Mouse (Mus musculus) MEL (cell line): ENCODE results near the gene Spint3. TPM values are rescaled to one million over a fixed set of nuclear protein-coding genes. Genes with fewer than 3 reads are reported as not detected.
"Not testable (repeated sequence)": the region's sequence is repeated elsewhere in the genome, so short reads cannot be mapped to it uniquely, and the experiment has no call there.

Experiments
- DNase-seq: peaks from one replicate; pipeline ENCODE4 v3.0.0; 2011; ENCODE audit warnings: low read depth, low spot score
- H3K27ac ChIP-seq: 2 replicates; pipeline ENCODE4 v1.5.1; 2012; ENCODE audit warnings: low read depth, mild to moderate bottlenecking, control low read depth, low read length, moderate library complexity; ENCODE audit not compliant: control insufficient read depth
- H3K27me3 ChIP-seq, 2 experiments: fragments of 150-350 bp in 1 of 2; sonication (generic) in 1 of 2; 2 replicates each; pipeline ENCODE4 v1.6.1; 2012; ENCODE audit warnings: low read length in 2 of 2, mild to moderate bottlenecking in 2 of 2, improper control_type of control experiment in 1 of 2, moderate library complexity in 1 of 2; ENCODE audit not compliant: insufficient read depth in 2 of 2, control insufficient read depth in 1 of 2
- H3K36me3 ChIP-seq, 2 experiments: 2 replicates each; pipeline ENCODE4 v1.6.1; 2012 to 2014; ENCODE audit warnings: low read length in 2 of 2, improper control_type of control experiment in 1 of 2, inconsistent platforms in 1 of 2, mild to moderate bottlenecking in 1 of 2; ENCODE audit not compliant: insufficient read depth in 2 of 2, control insufficient read depth in 1 of 2
- H3K4me1 ChIP-seq, 2 experiments: fragments of 150-350 bp in 1 of 2; sonication (generic) in 1 of 2; 2 replicates each; pipeline ENCODE4 v1.6.1; 2012; ENCODE audit warnings: low read length in 2 of 2, improper control_type of control experiment in 1 of 2, mild to moderate bottlenecking in 1 of 2; ENCODE audit not compliant: insufficient read depth in 2 of 2, control insufficient read depth in 1 of 2
- H3K4me3 ChIP-seq, 2 experiments: fragments of 150-350 bp in 1 of 2; sonication (generic) in 1 of 2; 2 replicates each; pipeline ENCODE4 v1.5.1; 2012; ENCODE audit warnings: low read depth in 2 of 2, low read length in 2 of 2, mild to moderate bottlenecking in 2 of 2, moderate library complexity in 2 of 2, control low read depth in 1 of 2, improper control_type of control experiment in 1 of 2; ENCODE audit not compliant: control insufficient read depth in 1 of 2, insufficient read depth in 1 of 2
- H3K79me2 ChIP-seq: 2 replicates; pipeline ENCODE4 v1.6.1; 2012; ENCODE audit warnings: mild to moderate bottlenecking, low read length, moderate library complexity; ENCODE audit not compliant: control insufficient read depth, poor library complexity, insufficient read depth
- H3K9ac ChIP-seq: 2 replicates; pipeline ENCODE4 v1.6.1; 2012; ENCODE audit warnings: low read depth, mild to moderate bottlenecking, control low read depth, low read length, moderate library complexity; ENCODE audit not compliant: control insufficient read depth, poor library complexity, severe bottlenecking
- H3K9me3 ChIP-seq: fragments of 150-350 bp; sonication (generic); replicated peaks from 2 replicates; pipeline ENCODE4 v1.6.1; 2012; ENCODE audit warnings: mild to moderate bottlenecking, low read length, improper control_type of control experiment, moderate library complexity; ENCODE audit not compliant: insufficient read depth
- CHD1 ChIP-seq: IDR thresholded peaks from 2 replicates; pipeline ENCODE4 v1.6.1; 2012; ENCODE audit warnings: low read depth, mild to moderate bottlenecking, inconsistent platforms, low read length, improper control_type of control experiment
- EP300 ChIP-seq, 2 experiments: IDR thresholded peaks; 2 replicates each; pipeline ENCODE4 v1.6.1; 2011; ENCODE audit warnings: improper control_type of control experiment in 2 of 2, low read length in 2 of 2, low read depth in 1 of 2, mild to moderate bottlenecking in 1 of 2
- ETS1 ChIP-seq: IDR thresholded peaks from 2 replicates; pipeline ENCODE4 v1.6.1; 2012; ENCODE audit warnings: low read depth, mild to moderate bottlenecking, inconsistent platforms, low read length, improper control_type of control experiment, moderate library complexity
- GABPA ChIP-seq: IDR thresholded peaks from 2 replicates; pipeline ENCODE4 v1.6.1; 2012; ENCODE audit warnings: low read depth, mild to moderate bottlenecking, inconsistent platforms, low read length, improper control_type of control experiment, moderate library complexity
- GATA1 ChIP-seq: IDR thresholded peaks from 2 replicates; pipeline ENCODE4 v1.6.1; 2011; ENCODE audit warnings: low read depth, low read length, improper control_type of control experiment
- KAT2A ChIP-seq: conservative IDR thresholded peaks from 2 replicates; pipeline ENCODE4 v1.6.1; 2012; ENCODE audit warnings: low read depth, low read length, improper control_type of control experiment, inconsistent platforms
- MAZ ChIP-seq: IDR thresholded peaks from 2 replicates; pipeline ENCODE4 v1.6.1; 2012; ENCODE audit warnings: low read depth, mild to moderate bottlenecking, inconsistent platforms, low read length, improper control_type of control experiment
- MEF2A ChIP-seq: IDR thresholded peaks from 2 replicates; pipeline ENCODE4 v1.6.1; 2014; ENCODE audit warnings: low read depth, mild to moderate bottlenecking, inconsistent platforms, low read length, improper control_type of control experiment; ENCODE audit not compliant: poor library complexity, insufficient replicate concordance, severe bottlenecking; ENCODE audit errors: extremely low read depth
- NELFE ChIP-seq: IDR thresholded peaks from 2 replicates; pipeline ENCODE4 v1.6.1; 2011; ENCODE audit warnings: low read depth, low read length, improper control_type of control experiment
- POLR2AphosphoS2 ChIP-seq: IDR thresholded peaks from 2 replicates; pipeline ENCODE4 v1.6.1; 2011; ENCODE audit warnings: low read length, improper control_type of control experiment
- POLR2AphosphoS5 ChIP-seq: IDR thresholded peaks from 2 replicates; pipeline ENCODE4 v1.6.1; 2012; ENCODE audit warnings: low read depth, borderline replicate concordance, mild to moderate bottlenecking, inconsistent platforms, low read length, moderate library complexity, mixed read lengths
- RCOR1 ChIP-seq: IDR thresholded peaks from 2 replicates; pipeline ENCODE4 v1.6.1; 2012; ENCODE audit warnings: low read depth, mild to moderate bottlenecking, inconsistent platforms, low read length, improper control_type of control experiment
- SIN3A ChIP-seq: IDR thresholded peaks from 2 replicates; pipeline ENCODE4 v1.6.1; 2012; ENCODE audit warnings: low read length, improper control_type of control experiment, inconsistent platforms
- SMC3 ChIP-seq: IDR thresholded peaks from 2 replicates; pipeline ENCODE4 v1.6.1; 2011; ENCODE audit warnings: low read depth, low read length, improper control_type of control experiment
- TCF12 ChIP-seq: IDR thresholded peaks from 2 replicates; pipeline ENCODE4 v1.6.1; 2014; ENCODE audit warnings: low read depth, mild to moderate bottlenecking, inconsistent platforms, low read length, improper control_type of control experiment, moderate library complexity
- ZC3H11A ChIP-seq: IDR thresholded peaks from 2 replicates; pipeline ENCODE4 v1.6.1; 2012; ENCODE audit warnings: low read depth, mild to moderate bottlenecking, inconsistent platforms, low read length, improper control_type of control experiment
- ZKSCAN1 ChIP-seq: IDR thresholded peaks from 2 replicates; pipeline ENCODE4 v1.6.1; 2012; ENCODE audit warnings: low read depth, mild to moderate bottlenecking, inconsistent platforms, low read length, improper control_type of control experiment, moderate library complexity
- ZMIZ1 ChIP-seq: IDR thresholded peaks from 2 replicates; pipeline ENCODE4 v1.6.1; 2012; ENCODE audit warnings: low read depth, mild to moderate bottlenecking, inconsistent platforms, low read length, improper control_type of control experiment, moderate library complexity
- ZNF384 ChIP-seq: IDR thresholded peaks from 2 replicates; pipeline ENCODE4 v1.6.1; 2012; ENCODE audit warnings: low read depth, mild to moderate bottlenecking, inconsistent platforms, low read length, improper control_type of control experiment
- polyA plus RNA-seq, 2 experiments: library from polyadenylated mRNA; stranded (reverse) in 1 of 2; unstranded in 1 of 2; fragments of >175 nt in 1 of 2; fragments of >200 nt in 1 of 2; gene quantifications; 2 replicates each; pipeline versions ENCODE4 v1.2.1 to v1.2.4; 2012; ENCODE audit warnings: low replicate concordance in 2 of 2, low read depth in 1 of 2; ENCODE audit not compliant: insufficient read length in 2 of 2, insufficient read depth in 1 of 2, missing spikeins in 1 of 2
- total RNA-seq: library from RNA; depleted of rRNA; stranded (reverse); fragments of 300-350 nt; gene quantifications from 2 replicates; pipeline ENCODE4 v1.2.3, GENCODE M21; 2012

The Spint3 gene
- total and polyA plus RNA-seq, 3 experiments: not detected

DNA sequence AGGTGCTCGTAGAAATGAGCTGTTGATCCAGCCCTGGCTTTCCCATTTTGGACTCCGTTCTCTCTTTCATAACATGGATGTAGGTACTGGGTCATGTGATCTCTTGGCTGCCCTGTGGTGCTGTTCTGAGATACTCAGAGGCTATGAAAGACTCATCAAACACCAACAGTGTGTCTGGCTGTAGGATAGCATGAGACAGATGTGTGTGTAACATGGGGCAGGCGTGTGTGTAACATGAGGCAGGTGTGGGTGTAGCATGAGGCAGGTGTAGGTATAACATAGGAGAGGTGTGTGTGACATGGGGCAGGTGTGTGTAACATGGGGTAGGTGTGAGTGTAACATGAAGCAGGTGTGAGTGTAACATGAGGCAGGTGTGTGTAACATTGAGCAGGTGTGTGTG, 42.1 kb upstream of the Spint3 start:
- TF ChIP-seq TCF12 (no peak), SMC3 (no peak), KAT2A (no peak), ZMIZ1 (no peak), SIN3A (no peak), GABPA (no peak), ETS1 (no peak), RCOR1 (no peak), ZC3H11A (no peak), POLR2AphosphoS5 (no peak; the same call in 1 of the 2 replicates)
- TF ChIP-seq, all 39 proteins: peak for 0
- H3K9me3 ChIP-seq: no peaks in the 10 kb centered on the region
- no peak overlapping the region for H3K9ac ChIP-seq
- no peak overlapping the region for H3K27ac ChIP-seq
- no peak for DNase-seq
- H3K27me3 ChIP-seq: 0 out of 4 replicates have a peak, but pooled peaks cover 0 to under 1% of the 10 kb centered on the region in 2 experiments
- no peaks in the 10 kb centered on the region for H3K79me2 ChIP-seq
- no peaks in the 10 kb centered on the region for H3K4me1 ChIP-seq
- no peak overlapping the region for H3K4me3 ChIP-seq
- H3K36me3 ChIP-seq: no peaks in the 10 kb centered on the region

DNA sequence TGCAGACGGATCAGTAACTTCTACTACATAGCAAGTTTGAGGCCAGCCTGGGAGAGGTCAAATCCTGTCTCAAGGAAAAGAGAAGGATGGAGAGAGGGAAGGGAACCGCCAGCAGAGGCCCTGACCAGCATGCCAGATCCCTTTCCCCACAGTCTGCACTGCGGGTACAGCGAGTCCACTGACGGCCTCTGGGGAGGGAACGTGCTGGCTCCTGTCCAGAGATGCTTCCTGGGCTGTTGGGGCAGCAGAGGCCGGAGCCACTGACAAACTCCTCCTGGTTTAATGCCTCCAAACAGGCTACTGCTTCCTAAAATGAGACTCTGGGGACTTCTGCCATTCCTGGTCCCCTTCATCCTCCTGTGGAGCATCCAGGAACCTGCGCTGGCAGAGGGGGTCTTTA, 40.2 kb upstream of the Spint3 start, which contains the start of the genes Wfdc6b and Wfdc8:
TSS of gene Wfdc6b (plus strand) at position 52 of the 400 bp plus-strand sequence.
TSS of gene Wfdc8 (minus strand) at position 156 of the 400 bp plus-strand sequence.
- not testable (repeated sequence) for H3K36me3 ChIP-seq

DNA sequence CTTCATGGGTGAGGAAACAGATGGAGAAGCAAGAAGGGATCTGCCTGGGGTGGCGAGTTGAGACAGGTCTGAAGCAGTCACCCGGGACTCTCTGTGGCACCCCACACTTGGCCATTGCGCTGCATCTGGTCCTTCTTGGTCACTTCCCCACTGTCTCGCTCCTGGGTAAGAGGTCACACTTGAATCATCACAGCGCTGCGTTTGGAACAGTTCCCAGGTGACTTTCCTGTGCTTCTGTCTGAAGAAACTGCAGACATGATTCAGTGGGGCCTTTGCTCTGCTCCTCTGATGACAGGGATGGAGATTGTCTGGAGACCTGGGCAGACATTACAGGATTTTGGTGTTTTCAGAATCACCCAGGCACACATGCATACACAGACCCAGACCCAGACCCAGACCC, 35.5 kb upstream of the Spint3 start:
- H3K9ac ChIP-seq: no peak overlapping the region

More for the DNA sequence above, 40.2 kb upstream of the Spint3 start, which contains the start of the genes Wfdc6b and Wfdc8:
- H3K9ac ChIP-seq, H3K27me3 ChIP-seq, H3K4me3 ChIP-seq, H3K4me1 ChIP-seq, H3K27ac ChIP-seq, DNase-seq, H3K79me2 ChIP-seq, H3K9me3 ChIP-seq: not testable (repeated sequence)

More for the DNA sequence above, 35.5 kb upstream of the Spint3 start:
- H3K27me3 ChIP-seq: peaks cover 7 to 16% of the 10 kb centered on the region in 2 experiments
- no peak overlapping the region for H3K4me3 ChIP-seq
- H3K36me3 ChIP-seq: no peaks in the 10 kb centered on the region
- H3K27ac ChIP-seq: no peak overlapping the region
- DNase-seq: no peak
- no peak for TF ChIP-seq MAZ
- no peak for TF ChIP-seq ZKSCAN1
- no peak for TF ChIP-seq ZMIZ1
- no peak for TF ChIP-seq MEF2A
- TF ChIP-seq GATA1: no peak
- no peak for TF ChIP-seq GABPA
- TF ChIP-seq POLR2AphosphoS2: no peak
- TF ChIP-seq ETS1: no peak
- TF ChIP-seq SMC3: no peak
- TF ChIP-seq EP300 (IDR thresholded peaks at IDR 0.05; ENCODE audit: low read depth in 1 of 2, low read length in 2 of 2): no peak
- no peak for TF ChIP-seq ZNF384
- no peak for TF ChIP-seq NELFE
- no peak for TF ChIP-seq CHD1
- H3K4me1 ChIP-seq: no peaks in the 10 kb centered on the region
- H3K9me3 ChIP-seq: no peaks in the 10 kb centered on the region
- no peaks in the 10 kb centered on the region for H3K79me2 ChIP-seq
